Mouse (Mus musculus) brain, embryonic 14.5 days (tissue): ENCODE measurements around the gene Tas2r125. TPM values are rescaled to one million over a fixed set of nuclear protein-coding genes. Genes with fewer than 3 reads are reported as not detected.
"Not testable (repeated sequence)": the region's sequence is repeated elsewhere in the genome, so short reads cannot be mapped to it uniquely, and the experiment has no call there.

Experiments
- DNase-seq: peaks from one replicate; pipeline ENCODE4 v3.0.0-alpha.2; 2011; ENCODE audit warnings: low read depth
- CTCF ChIP-seq: fragments of 200-500 bp; IDR thresholded peaks from 2 replicates; pipeline ENCODE4 v1.5.1; 2012; ENCODE audit warnings: inconsistent platforms, mild to moderate bottlenecking, moderate library complexity, borderline replicate concordance; ENCODE audit not compliant: insufficient read depth, insufficient read length; ENCODE audit errors: extremely low read depth
- POLR2A ChIP-seq: fragments of 200-500 bp; IDR thresholded peaks from 2 replicates; pipeline ENCODE4 v1.6.1; 2012; ENCODE audit warnings: mild to moderate bottlenecking, inconsistent platforms, borderline replicate concordance; ENCODE audit not compliant: poor library complexity, insufficient read depth, insufficient read length, severe bottlenecking; ENCODE audit errors: extremely low read depth
- polyA plus RNA-seq: library from polyadenylated mRNA; depleted of rRNA; stranded (reverse); fragments of >200 nt; gene quantifications from 2 replicates; pipeline ENCODE4 v1.2.3, GENCODE M21; 2012; rRNA removed

Tas2r125 gene
- polyA plus RNA-seq = not detected in 2 replicates

GRCm38 (mm10) chr6:132909351-132909750 is at the start of gene Tas2r125:
Gene Tas2r125, plus strand, starts transcription at chr6:132909651.
- TF ChIP-seq CTCF = no peak
- TF ChIP-seq POLR2A = no peak
- DNase-seq = no peak

- DNase-seq = no peak
Observed at GRCm38 (mm10) chr6:132867708-132868107, 41.7 kb upstream of the Tas2r125 start, which contains the start of gene Tas2r110. Gene Tas2r110, plus strand, starts transcription at chr6:132868008.

GRCm38 (mm10) chr6:132892711-132893110 is 16.7 kb upstream of the Tas2r125 start, which contains the start of gene Tas2r113:
Gene Tas2r113, plus strand, starts transcription at chr6:132893011.
- no peak for DNase-seq
- TF ChIP-seq POLR2A (no peak), CTCF (no peak)

More at GRCm38 (mm10) chr6:132867708-132868107, 41.7 kb upstream of the Tas2r125 start, which contains the start of gene Tas2r110:
- TF ChIP-seq CTCF (no peak), POLR2A (no peak)

GRCm38 (mm10) chr6:132941376-132941775 is 31.9 kb downstream of the Tas2r125 start:
- not testable (repeated sequence) for DNase-seq

GRCm38 (mm10) chr6:132950802-132951201 is 41.4 kb downstream of the Tas2r125 start, which contains the start of gene Tas2r129:
Gene Tas2r129, plus strand, starts transcription at chr6:132951102.
- DNase-seq = no peak
- no peak for TF ChIP-seq POLR2A
- no peak for TF ChIP-seq CTCF

- TF ChIP-seq CTCF (no peak), POLR2A (no peak)
- DNase-seq = no peak
Observed at GRCm38 (mm10) chr6:132957819-132958218, 48.4 kb downstream of the Tas2r125 start, which contains the start of gene Tas2r131. Gene Tas2r131, minus strand, starts transcription at chr6:132957919.

Other genes starting within 250 kb of the Tas2r125 start
- not detected in 2 replicates for gene Tas2r121, start 208.6 kb upstream of the Tas2r125 start, polyA plus RNA-seq
- not detected in 2 replicates for gene Tas2r122, start 197.7 kb upstream of the Tas2r125 start, polyA plus RNA-seq
- gene Tas2r115, start 171.6 kb upstream of the Tas2r125 start, polyA plus RNA-seq = not detected in 2 replicates
- gene Tas2r124, start 154.9 kb upstream of the Tas2r125 start, polyA plus RNA-seq = not detected in 2 replicates
- not detected in 2 replicates for gene Tas2r102, start 147.5 kb upstream of the Tas2r125 start, polyA plus RNA-seq
- gene Tas2r136, start 131.5 kb upstream of the Tas2r125 start, polyA plus RNA-seq = not detected in 2 replicates
- gene Tas2r117, start 106.8 kb upstream of the Tas2r125 start, polyA plus RNA-seq = not detected in 2 replicates
- gene Tas2r123, start 62.5 kb upstream of the Tas2r125 start, polyA plus RNA-seq = not detected in 2 replicates
- gene Tas2r116, start 54.2 kb upstream of the Tas2r125 start, polyA plus RNA-seq = not detected in 2 replicates
- gene Tas2r110, start 41.6 kb upstream of the Tas2r125 start, polyA plus RNA-seq = not detected in 2 replicates
- gene Tas2r113, start 16.6 kb upstream of the Tas2r125 start, polyA plus RNA-seq = not detected in 2 replicates
- gene Tas2r129, start 41.5 kb downstream of the Tas2r125 start, polyA plus RNA-seq = not detected in 2 replicates
- gene Tas2r131, start 48.3 kb downstream of the Tas2r125 start, polyA plus RNA-seq = not detected in 2 replicates
- not detected in 2 replicates for gene Tas2r109, start 71.3 kb downstream of the Tas2r125 start, polyA plus RNA-seq
- gene Tas2r103, start 127.5 kb downstream of the Tas2r125 start, polyA plus RNA-seq = not detected in 2 replicates
- gene Tas2r140, start 146.2 kb downstream of the Tas2r125 start, polyA plus RNA-seq = not detected in 2 replicates
- gene Smim10l1, start 195.3 kb downstream of the Tas2r125 start, polyA plus RNA-seq = 44.6 and 49.6 TPM in 2 replicates